Mouse (Mus musculus) CH12.LX (cell line): ENCODE results near the gene Otud7b.

Experiments used
- CTCF ChIP-seq, 2 experiments: IDR thresholded peaks in 1 of 2; conservative IDR thresholded peaks in 1 of 2; 2 replicates each; pipeline ENCODE4 v1.5.1; 2011 to 2012; ENCODE audit warnings: low read depth in 2 of 2, low read length in 2 of 2, improper control_type of control experiment in 1 of 2, inconsistent platforms in 1 of 2, mild to moderate bottlenecking in 1 of 2, moderate library complexity in 1 of 2
- EP300 ChIP-seq: IDR thresholded peaks from 2 replicates; pipeline ENCODE4 v1.6.1; 2011; ENCODE audit warnings: low read length, improper control_type of control experiment
- POLR2A ChIP-seq: IDR thresholded peaks from 2 replicates; pipeline ENCODE4 v1.6.1; 2011; ENCODE audit warnings: low read depth, mild to moderate bottlenecking, improper control_type of control experiment, low read length
- RCOR1 ChIP-seq: conservative IDR thresholded peaks from 2 replicates; pipeline ENCODE4 v1.6.1; 2012; ENCODE audit warnings: low read depth, mild to moderate bottlenecking, inconsistent platforms, low read length, improper control_type of control experiment
- SMC3 ChIP-seq: IDR thresholded peaks from 2 replicates; pipeline ENCODE4 v1.6.1; 2011; ENCODE audit warnings: low read depth, low read length, improper control_type of control experiment
- TCF12 ChIP-seq: IDR thresholded peaks from 2 replicates; pipeline ENCODE4 v1.6.1; 2014; ENCODE audit warnings: low read depth, mild to moderate bottlenecking, inconsistent platforms, low read length, improper control_type of control experiment
- UBTF ChIP-seq: IDR thresholded peaks from 2 replicates; pipeline ENCODE4 v1.6.1; 2012; ENCODE audit warnings: low read depth, mild to moderate bottlenecking, inconsistent platforms, low read length, improper control_type of control experiment, moderate library complexity
- ZKSCAN1 ChIP-seq: IDR thresholded peaks from 2 replicates; pipeline ENCODE4 v1.6.1; 2012; ENCODE audit warnings: low read depth, inconsistent platforms, low read length, improper control_type of control experiment, borderline replicate concordance

DNA sequence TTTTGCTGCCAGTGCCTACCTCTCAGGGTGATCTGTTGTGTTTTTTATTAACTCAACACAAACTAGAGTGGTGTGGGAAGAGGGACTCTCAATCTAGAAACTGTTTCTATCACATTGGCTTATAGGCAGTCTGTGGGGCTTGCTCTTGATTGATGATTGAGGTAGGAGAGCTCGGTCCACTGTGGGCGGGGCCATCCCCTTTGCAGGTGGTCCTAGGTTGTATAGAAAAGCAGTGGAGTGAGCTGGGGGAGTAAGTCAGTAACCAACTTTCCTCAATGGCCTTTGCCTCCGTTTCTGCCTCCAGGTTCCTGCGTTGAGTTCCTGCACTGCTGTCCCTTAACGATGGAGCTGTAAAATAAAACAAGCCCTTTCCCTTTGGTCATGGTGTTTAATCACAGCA lies 37.6 kb upstream of the Otud7b start:
- TF ChIP-seq EP300 = no peak
- TF ChIP-seq SMC3 = no peak
- TF ChIP-seq CTCF (conservative IDR thresholded peaks at IDR 0.05 in 1 of 2, IDR thresholded peaks at IDR 0.05 in 1 of 2; ENCODE audit: low read depth in 2 of 2, low read length in 2 of 2) = no peak
- TF ChIP-seq POLR2A = no peak
- no peak for TF ChIP-seq RCOR1
- no peak for TF ChIP-seq UBTF
- no peak for TF ChIP-seq ZKSCAN1
- no peak for TF ChIP-seq TCF12
